Mouse (Mus musculus) stomach, embryonic 16.5 days (tissue): ENCODE measurements at regions not wholly inside any gene's neighbourhood (a gene's known extent, or its start where the extent isn't known, plus 50 kb on each side); places are given as distances from the start of the nearest gene placed in this dataset.

ENCODE experiments used
- ATAC-seq: fragments of 200-750 bp; cut with Nextera tagmentation; 2 replicates; pipeline ENCODE4 v1.8.0; 2017; ENCODE audit warnings: moderate number of reproducible peaks, moderate TSS enrichment; ENCODE audit not compliant: insufficient read depth, low FRiP score
- H3K27ac ChIP-seq: fragments of 300-500 bp; sonication (generic); 2 replicates; pipeline ENCODE4 v1.5.1; 2014; ENCODE audit warnings: low read length
- H3K27me3 ChIP-seq: fragments of 300-500 bp; sonication (generic); 2 replicates; pipeline ENCODE4 v1.6.1; 2014; ENCODE audit warnings: low read length, control low read depth, mixed read lengths; ENCODE audit not compliant: control insufficient read depth, insufficient read depth
- H3K36me3 ChIP-seq: fragments of 300-500 bp; sonication (generic); 2 replicates; pipeline ENCODE4 v1.6.1; 2014; ENCODE audit warnings: low read length; ENCODE audit not compliant: control insufficient read depth, insufficient read depth
- H3K4me1 ChIP-seq: fragments of 300-500 bp; sonication (generic); 2 replicates; pipeline ENCODE4 v1.6.1; 2014; ENCODE audit warnings: low read length, control low read depth, mixed read lengths; ENCODE audit not compliant: control insufficient read depth, insufficient read depth
- H3K4me2 ChIP-seq: fragments of 300-500 bp; sonication (generic); 2 replicates; pipeline ENCODE4 v1.6.1; 2014; ENCODE audit warnings: low read depth, low read length, mixed read lengths
- H3K4me3 ChIP-seq: fragments of 300-500 bp; sonication (generic); replicated peaks from 2 replicates; pipeline ENCODE4 v1.5.1; 2014; ENCODE audit warnings: mild to moderate bottlenecking, low read length
- H3K9ac ChIP-seq: fragments of 300-500 bp; sonication (generic); 2 replicates; pipeline ENCODE4 v1.6.1; 2014; ENCODE audit warnings: low read length
- H3K9me3 ChIP-seq: fragments of 300-500 bp; sonication (generic); replicated peaks from 2 replicates; pipeline ENCODE4 v1.6.1; 2016; ENCODE audit warnings: low read length, control low read depth; ENCODE audit not compliant: control insufficient read depth
- WGBS: fragments of 180-500 bp; shearing (Covaris S2); extraction: QIAGEN DNeasy Blood & Tissue Kit; methylation state at CpG from one replicate; pipeline ENCODE4 v1.1.7; 2014; 5-methylcytosine and 5-hydroxymethylcytosine counted together

DNA sequence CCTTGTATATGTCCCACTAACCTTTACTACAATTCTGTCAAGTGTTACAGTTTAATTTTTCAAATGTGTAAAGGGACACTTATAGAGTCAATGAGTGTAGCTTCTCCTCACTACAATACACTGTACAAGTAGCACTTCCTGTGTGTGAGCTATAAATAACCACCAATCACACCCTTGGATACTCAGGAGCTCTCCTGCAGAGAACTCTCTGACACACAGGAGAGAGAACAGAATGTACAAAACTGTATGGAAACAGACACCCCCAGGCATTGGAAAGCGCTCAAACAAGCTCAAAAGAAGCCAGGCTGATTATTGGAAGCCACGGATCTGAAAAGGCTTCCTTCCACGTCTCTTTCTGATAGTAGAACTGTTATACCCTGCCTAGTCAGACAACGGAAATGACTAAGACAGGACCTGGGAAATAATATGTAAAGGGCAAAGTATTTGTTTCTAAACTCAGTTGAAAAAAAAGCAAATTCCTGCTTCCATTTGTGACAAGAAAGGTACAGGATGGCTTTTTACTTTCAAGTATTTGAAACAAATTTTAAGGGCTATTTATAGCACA, 122.9 kb upstream of the Arhgap18 start:
- H3K4me2 ChIP-seq = no peak overlapping the region
- no peaks in the 10 kb centered on the region for H3K36me3 ChIP-seq
- H3K9me3 ChIP-seq = no peaks in the 10 kb centered on the region
- WGBS = 68% methylated on average over 4 of the region's 4 CpGs
- no peak overlapping the region for H3K4me3 ChIP-seq
- no peak overlapping the region for H3K9ac ChIP-seq
- H3K27ac ChIP-seq = no peak overlapping the region
- no peak for ATAC-seq
- H3K4me1 ChIP-seq = no peaks in the 10 kb centered on the region
- H3K27me3 ChIP-seq = no peaks in the 10 kb centered on the region

DNA sequence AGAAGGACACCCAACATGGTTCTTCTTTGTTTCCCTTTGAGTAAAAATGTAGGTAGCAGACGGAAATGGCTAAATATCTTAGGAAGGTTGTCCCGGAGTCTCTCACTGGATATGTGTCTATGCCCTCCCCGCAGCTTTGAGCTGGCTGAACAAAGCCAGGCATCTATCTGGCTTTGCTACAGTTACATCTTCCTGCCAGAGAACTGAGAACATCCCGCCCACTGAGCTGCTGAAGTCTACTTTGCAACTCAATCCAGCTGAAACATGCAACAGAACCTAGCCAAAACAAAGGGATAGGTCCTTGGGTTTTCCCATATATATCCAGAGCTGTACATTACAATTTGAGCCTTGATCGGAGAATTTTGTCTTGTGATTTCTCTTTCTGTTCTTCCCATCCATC, 121.0 kb upstream of the Arhgap18 start:
- H3K4me1 ChIP-seq = no peaks in the 10 kb centered on the region
- H3K36me3 ChIP-seq = no peaks in the 10 kb centered on the region
- WGBS = 90% methylated on average over 5 of the region's 5 CpGs
- no peaks in the 10 kb centered on the region for H3K9me3 ChIP-seq
- ATAC-seq = no peak
- no peak overlapping the region for H3K4me2 ChIP-seq
- H3K9ac ChIP-seq = no peak overlapping the region
- H3K27ac ChIP-seq = no peak overlapping the region
- no peaks in the 10 kb centered on the region for H3K27me3 ChIP-seq
- H3K4me3 ChIP-seq = no peak overlapping the region

DNA sequence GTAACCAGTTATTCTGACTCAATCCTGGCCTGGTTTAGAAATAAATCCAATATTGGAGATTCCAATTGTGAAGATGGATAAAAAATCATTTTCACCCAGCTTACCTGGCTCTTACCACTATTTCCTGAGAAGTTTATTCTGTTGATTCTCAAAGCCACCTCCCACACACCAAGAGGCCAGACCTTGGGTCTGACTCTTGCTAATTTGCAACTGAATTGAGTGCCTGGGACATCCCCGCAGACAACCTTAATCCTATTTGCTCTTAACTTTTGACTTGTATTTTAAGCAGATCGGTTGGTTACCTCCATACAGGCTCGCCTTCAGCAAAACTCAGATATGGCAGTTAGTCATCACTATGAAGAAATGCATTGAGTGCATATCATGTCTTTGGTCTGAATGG, 115.8 kb upstream of the Arhgap18 start:
- no peak for ATAC-seq
- no peaks in the 10 kb centered on the region for H3K9me3 ChIP-seq

DNA sequence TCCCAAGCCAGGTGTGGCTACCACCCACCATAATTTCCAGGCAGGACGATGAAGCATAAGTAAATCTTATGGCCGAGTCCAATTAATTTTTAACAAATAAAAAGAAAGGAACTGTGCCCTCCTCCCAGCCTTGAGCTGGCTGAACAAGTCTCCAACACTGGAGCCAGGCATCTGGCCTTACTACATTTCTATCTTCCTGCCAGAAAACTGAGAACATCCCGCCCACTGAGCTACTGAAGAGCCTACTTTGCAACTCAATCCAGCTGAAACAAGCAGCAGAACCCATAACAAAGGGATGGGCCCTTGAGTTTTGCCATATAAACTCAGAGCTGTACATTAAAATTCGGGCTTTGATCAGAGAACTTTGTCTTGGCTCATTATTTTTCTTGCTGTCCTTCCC, 115.2 kb upstream of the Arhgap18 start:
- H3K4me2 ChIP-seq = no peak overlapping the region
- 58% methylated on average over 4 of the region's 4 CpGs for WGBS
- H3K36me3 ChIP-seq = no peaks in the 10 kb centered on the region
- H3K27me3 ChIP-seq = no peaks in the 10 kb centered on the region
- H3K4me1 ChIP-seq = no peaks in the 10 kb centered on the region
- H3K4me3 ChIP-seq = no peak overlapping the region
- ATAC-seq = no peak
- no peak overlapping the region for H3K27ac ChIP-seq
- H3K9me3 ChIP-seq = no peaks in the 10 kb centered on the region
- no peak overlapping the region for H3K9ac ChIP-seq

More for the DNA sequence above, 115.8 kb upstream of the Arhgap18 start:
- Histone ChIP-seq H3K9ac (no peak overlapping the region), H3K27ac (no peak overlapping the region), H3K4me2 (no peak overlapping the region), H3K4me3 (no peak overlapping the region), H3K27me3 (no peaks in the 10 kb centered on the region), H3K36me3 (no peaks in the 10 kb centered on the region), H3K4me1 (no peaks in the 10 kb centered on the region)
- 63% methylated on average over 3 of the region's 3 CpGs for WGBS

DNA sequence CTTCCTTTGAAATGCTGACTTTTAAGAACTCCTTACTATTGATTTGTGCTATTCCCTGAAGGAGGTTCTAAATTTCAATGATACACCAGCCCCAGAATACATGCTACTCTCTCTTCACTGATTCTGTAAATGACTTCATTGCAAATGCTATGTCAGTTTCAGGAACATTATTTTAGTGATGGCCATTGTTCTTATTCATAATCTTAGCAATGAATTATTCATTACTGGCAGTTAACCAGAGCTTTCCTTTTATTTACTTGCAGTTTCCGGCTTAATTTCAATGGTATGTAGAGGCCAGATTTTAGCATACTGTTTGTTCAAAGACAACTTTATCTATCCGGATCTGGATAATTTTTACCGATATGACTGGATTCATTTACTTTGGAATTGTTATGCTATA, 114.1 kb upstream of the Arhgap18 start:
- Histone ChIP-seq H3K4me2 (no peak overlapping the region), H3K9ac (no peak overlapping the region), H3K9me3 (no peaks in the 10 kb centered on the region), H3K27ac (no peak overlapping the region), H3K36me3 (no peaks in the 10 kb centered on the region), H3K4me3 (no peak overlapping the region), H3K27me3 (no peaks in the 10 kb centered on the region), H3K4me1 (no peaks in the 10 kb centered on the region)
- WGBS = 65% methylated on average over 3 of the region's 3 CpGs
- no peak for ATAC-seq

DNA sequence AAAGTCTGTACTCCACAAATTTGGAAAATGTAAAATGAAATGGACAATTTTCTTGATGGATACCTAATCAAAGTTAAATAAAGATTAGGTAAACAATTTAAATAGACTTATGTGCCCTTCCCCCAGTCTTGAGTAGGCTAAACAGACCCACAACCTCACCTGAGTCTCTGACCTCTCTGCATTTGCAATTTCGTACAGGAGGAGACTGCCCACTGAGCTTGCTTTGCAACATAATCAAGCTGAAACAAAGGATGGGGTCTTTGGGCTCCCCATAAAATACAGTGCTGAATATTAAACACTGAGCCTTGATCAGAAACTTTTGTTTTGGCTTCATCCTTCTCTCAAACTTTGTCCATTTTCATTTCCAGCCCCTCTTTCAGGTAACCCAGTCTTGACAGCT, 100.1 kb upstream of the Arhgap18 start:
- Histone ChIP-seq H3K9me3 (no peaks in the 10 kb centered on the region), H3K27ac (no peak overlapping the region), H3K27me3 (no peaks in the 10 kb centered on the region), H3K36me3 (no peaks in the 10 kb centered on the region), H3K4me1 (no peaks in the 10 kb centered on the region), H3K9ac (no peak overlapping the region), H3K4me3 (no peak overlapping the region), H3K4me2 (no peak overlapping the region)
- 79% methylated on average over 1 of the region's 1 CpGs for WGBS
- no peak for ATAC-seq

DNA sequence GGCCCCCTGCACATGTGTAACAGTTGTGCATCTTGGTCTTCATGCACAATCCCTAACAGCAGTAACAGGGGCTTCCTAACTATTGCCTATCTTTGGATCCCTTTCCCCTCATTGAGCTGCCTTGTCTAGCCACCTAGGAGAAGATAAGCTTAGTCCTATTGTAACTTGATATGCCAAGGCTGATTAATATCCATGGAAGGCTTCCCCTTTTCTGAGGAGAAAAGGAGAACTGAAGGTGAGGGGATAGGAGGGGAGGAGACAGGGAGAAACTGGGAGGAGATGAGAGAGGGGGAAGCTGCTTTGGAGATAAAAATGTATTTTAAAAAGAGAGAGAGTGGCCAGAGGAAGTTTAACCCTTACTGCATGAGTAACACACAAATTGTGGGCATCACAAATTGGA, 89.0 kb upstream of the Arhgap18 start:
- no peak overlapping the region for H3K4me2 ChIP-seq
- H3K9ac ChIP-seq = no peak overlapping the region
- H3K27ac ChIP-seq = no peak overlapping the region
- H3K36me3 ChIP-seq = no peaks in the 10 kb centered on the region
- no peaks in the 10 kb centered on the region for H3K9me3 ChIP-seq
- H3K27me3 ChIP-seq = no peaks in the 10 kb centered on the region
- no peak overlapping the region for H3K4me3 ChIP-seq
- no peaks in the 10 kb centered on the region for H3K4me1 ChIP-seq
- no peak for ATAC-seq

DNA sequence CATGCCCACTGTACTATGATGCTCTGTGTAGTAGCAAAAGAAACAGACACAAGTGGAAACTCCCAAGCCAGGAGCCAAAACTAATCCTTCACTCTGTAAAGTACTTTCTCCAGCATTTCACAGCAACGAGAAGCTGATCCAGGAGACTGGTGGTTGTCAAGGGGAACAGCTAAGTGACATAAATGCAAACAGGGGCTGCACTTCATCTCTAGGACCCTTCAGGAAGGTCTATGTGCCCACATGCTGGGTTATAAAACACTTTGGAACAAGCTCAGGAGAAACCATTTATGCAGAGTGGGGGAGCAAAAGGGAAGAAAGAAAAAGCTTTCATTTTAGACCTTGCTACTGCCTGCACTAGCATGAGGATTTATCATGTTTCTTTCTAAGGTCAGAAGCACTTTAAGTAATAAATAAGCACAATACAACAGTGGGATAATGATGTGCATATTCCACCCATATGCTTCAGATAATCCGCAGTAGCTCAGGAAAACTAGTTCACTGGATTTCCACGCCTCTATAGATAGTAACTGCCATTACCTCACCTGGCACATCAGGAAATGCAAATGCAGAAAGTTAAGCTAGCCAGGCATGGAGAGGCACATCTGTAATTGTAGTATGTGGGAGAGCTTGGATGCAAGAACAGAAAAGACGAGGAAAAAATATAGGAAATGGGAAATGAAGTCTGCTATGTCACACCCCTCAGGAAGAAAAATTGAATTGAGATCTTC, 73.6 kb upstream of the Arhgap18 start:
- H3K36me3 ChIP-seq = no peaks in the 10 kb centered on the region
- no peaks in the 10 kb centered on the region for H3K9me3 ChIP-seq
- H3K4me1 ChIP-seq = no peaks in the 10 kb centered on the region
- 48% methylated on average over 4 of the region's 4 CpGs for WGBS
- H3K27me3 ChIP-seq = no peaks in the 10 kb centered on the region
- no peak overlapping the region for H3K27ac ChIP-seq
- no peak overlapping the region for H3K9ac ChIP-seq
- H3K4me3 ChIP-seq = no peak overlapping the region
- H3K4me2 ChIP-seq = no peak overlapping the region
- no peak for ATAC-seq

DNA sequence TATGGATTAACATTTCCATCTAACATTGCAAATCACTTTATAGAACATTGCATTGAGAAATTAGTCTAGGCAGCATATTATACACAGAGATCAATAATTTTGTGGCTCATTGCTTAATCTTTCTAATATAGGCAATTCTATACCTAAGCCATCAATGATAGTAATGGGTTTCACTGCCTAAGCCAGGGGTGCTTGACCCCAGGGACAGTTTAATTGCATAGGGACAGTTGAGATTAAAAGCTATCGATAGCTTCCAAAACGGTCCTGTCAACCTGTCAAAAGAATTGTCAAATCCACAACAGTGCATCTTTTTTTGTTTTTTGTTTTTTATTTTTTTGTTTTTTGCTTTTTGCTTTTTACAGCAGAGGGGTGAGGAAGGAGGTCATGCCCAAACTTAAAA, 58.5 kb upstream of the Arhgap18 start:
- ATAC-seq = no peak

More for the DNA sequence above, 58.5 kb upstream of the Arhgap18 start:
- Histone ChIP-seq H3K27ac (no peak overlapping the region), H3K9me3 (no peaks in the 10 kb centered on the region), H3K4me3 (peak overlapping the region; percentile 38; the same call in 1 of the 2 replicates), H3K9ac (no peak overlapping the region), H3K36me3 (no peaks in the 10 kb centered on the region), H3K27me3 (no peaks in the 10 kb centered on the region), H3K4me2 (no peak overlapping the region), H3K4me1 (no peaks in the 10 kb centered on the region)
- 67% methylated on average over 2 of the region's 2 CpGs for WGBS
